8 mouse cellular contexts compared by ENCODE assay signal in genomic region chr9:54586199-54587061, GRCm38 (mm10). TPM values are rescaled to one million over a fixed set of nuclear protein-coding genes. Genes with fewer than 3 reads are reported as not detected.
DNase-seq lines count a peak whose midpoint lies in the region; ATAC-seq and TF ChIP-seq lines count a peak whose summit lies in the region.

TSS of gene Idh3a (plus strand) at chr9:54586334.

- peak within 1 kb of the TSS; percentile 91 for H3K4me2 ChIP-seq in embryonic facial prominence, embryonic 13.5 days
- H3K4me2 ChIP-seq in limb, embryonic 13.5 days (replicated peaks) = peak within 1 kb of the TSS; percentile 94
- peak within 1 kb of the TSS; percentile 90 for H3K4me2 ChIP-seq in midbrain, embryonic 16.5 days (ENCODE audit: low read length)

- H3K4me3 ChIP-seq in embryonic facial prominence, embryonic 13.5 days = peak within 1 kb of the TSS; percentile 97
- H3K4me3 ChIP-seq in heart, adult 2 months = peak within 1 kb of the TSS; percentile 99
- peak within 1 kb of the TSS; percentile 95 for H3K4me3 ChIP-seq in limb, embryonic 13.5 days
- H3K4me3 ChIP-seq in midbrain, embryonic 16.5 days (ENCODE audit: low read depth, low read length) = peak within 1 kb of the TSS; percentile 78

- peaks cover 2% of the 10 kb centered on the region; the same call in 1 of the 2 replicates for H3K79me2 ChIP-seq in heart, adult 2 months (replicated peaks; ENCODE audit: control insufficient read depth, insufficient read depth, low read length)

- TF ChIP-seq CTCF in heart, adult 2 months (IDR thresholded peaks at IDR 0.05) = no peak

- peaks cover 8% of the 10 kb centered on the region; the same call in 1 of the 2 replicates for H3K36me3 ChIP-seq in embryonic facial prominence, embryonic 13.5 days
- peaks cover 4% of the 10 kb centered on the region for H3K36me3 ChIP-seq in heart, adult 2 months (ENCODE audit: control insufficient read depth, insufficient read depth, low read length)
- H3K36me3 ChIP-seq in limb, embryonic 13.5 days = peaks cover 9% of the 10 kb centered on the region
- 0 out of 2 replicates have a peak, but pooled peaks cover 2% of the 10 kb centered on the region for H3K36me3 ChIP-seq in midbrain, embryonic 16.5 days (ENCODE audit: control insufficient read depth, insufficient read depth, low read length)

- peak; percentile 96 for DNase-seq in 3134 (ENCODE audit: extremely low read depth, insufficient read length, low spot score)
- DNase-seq in adrenal gland, postnatal 36 days = peak; percentile 99 to 100
- DNase-seq in heart, adult 2 months = peak; percentile 99
- peak; percentile 97 to 98 for DNase-seq in kidney, adult 8-10 months
- peak; percentile 97 to 99 for DNase-seq in spleen, postnatal 10 days (ENCODE audit: low spot score in 2 of 2)

- intact Hi-C loops in heart, adult 2 months (cut with DNase I) = loop anchor here (2.0 kb wide), 1 partner anchor 26 kb away; the partner anchor contains the start of gene Cib2

- no peaks in the 10 kb centered on the region for H3K9me3 ChIP-seq in embryonic facial prominence, embryonic 13.5 days
- H3K9me3 ChIP-seq in limb, embryonic 13.5 days = no peaks in the 10 kb centered on the region
- no peaks in the 10 kb centered on the region for H3K9me3 ChIP-seq in midbrain, embryonic 16.5 days (replicated peaks; ENCODE audit: control insufficient read depth, low read length, poor library complexity, severe bottlenecking)

- no peak; the same call in 1 of the 2 replicates for TF ChIP-seq EP300 in heart, adult 2 months (IDR thresholded peaks at IDR 0.05; ENCODE audit: insufficient read depth, low read depth, low read length)

- H3K9ac ChIP-seq in embryonic facial prominence, embryonic 13.5 days = peak within 1 kb of the TSS; percentile 93
- H3K9ac ChIP-seq in heart, adult 2 months (ENCODE audit: low read depth, low read length) = peak within 1 kb of the TSS; percentile 80
- H3K9ac ChIP-seq in limb, embryonic 13.5 days = peak within 1 kb of the TSS; percentile 89
- peak within 1 kb of the TSS; percentile 94 for H3K9ac ChIP-seq in midbrain, embryonic 16.5 days (ENCODE audit: low read depth, low read length)

- H3K27ac ChIP-seq in embryonic facial prominence, embryonic 13.5 days = 0 out of 2 replicates have a peak within 1 kb of the TSS, but pooled peaks have one; percentile 28
- H3K27ac ChIP-seq in heart, adult 2 months = peak within 1 kb of the TSS; percentile 91
- H3K27ac ChIP-seq in limb, embryonic 13.5 days = no peak within 1 kb of the TSS
- peak within 1 kb of the TSS; percentile 60 for H3K27ac ChIP-seq in midbrain, embryonic 16.5 days (ENCODE audit: low read length)

- WGBS in embryonic facial prominence, embryonic 13.5 days = under 1% methylated on average over 73 of the region's 73 CpGs
- WGBS in heart, adult 2 months = under 1% methylated on average over 72 of the region's 73 CpGs
- under 1% methylated on average over 73 of the region's 73 CpGs for WGBS in limb, embryonic 13.5 days
- WGBS in midbrain, embryonic 16.5 days = under 1% methylated on average over 64 of the region's 73 CpGs

- TF ChIP-seq POLR2A in heart, adult 2 months (IDR thresholded peaks at IDR 0.05; ENCODE audit: insufficient read depth, low read depth, low read length) = peak; percentile 90

- peaks cover 13% of the 10 kb centered on the region for H3K4me1 ChIP-seq in embryonic facial prominence, embryonic 13.5 days
- H3K4me1 ChIP-seq in heart, adult 2 months (ENCODE audit: control insufficient read depth, insufficient read depth, low read length) = peaks cover 2% of the 10 kb centered on the region
- H3K4me1 ChIP-seq in limb, embryonic 13.5 days = peaks cover 16% of the 10 kb centered on the region
- H3K4me1 ChIP-seq in midbrain, embryonic 16.5 days (ENCODE audit: control insufficient read depth, insufficient read depth, low read length) = peaks cover 17% of the 10 kb centered on the region

- no peaks in the 10 kb centered on the region for H3K27me3 ChIP-seq in embryonic facial prominence, embryonic 13.5 days
- no peaks in the 10 kb centered on the region for H3K27me3 ChIP-seq in heart, adult 2 months (ENCODE audit: control insufficient read depth, insufficient read depth, low read length)
- H3K27me3 ChIP-seq in limb, embryonic 13.5 days = no peaks in the 10 kb centered on the region
- H3K27me3 ChIP-seq in midbrain, embryonic 16.5 days (ENCODE audit: control insufficient read depth, insufficient read depth, low read depth, low read length) = no peaks in the 10 kb centered on the region

- peak; percentile 96 for ATAC-seq in embryonic facial prominence, embryonic 13.5 days (ENCODE audit: insufficient number of reproducible peaks, insufficient read depth, low FRiP score, low TSS enrichment, low read depth)
- ATAC-seq in limb, embryonic 13.5 days (ENCODE audit: low FRiP score, low read depth) = peak; percentile 99
- peak; percentile 99 for ATAC-seq in midbrain, embryonic 16.5 days

RNA-seq across cellular contexts. Expression of gene Idh3a, which starts in this region (rescaled TPM):
- total RNA-seq in adrenal gland, postnatal 36 days (2021) = 100 to 1,000 TPM; 269 to 284 TPM
- polyA plus RNA-seq in embryonic facial prominence, embryonic 13.5 days (2015; fragmentation: Nextera tagmentation; extraction: Ambion mirVana) = 103 and 110 TPM in 2 replicates
- total RNA-seq in heart, adult 2 months (2021) = 100 to 1,000 TPM; 507 to 582 TPM
- polyA plus RNA-seq in heart, adult 2 months (2012; rRNA removed) = 367 and 618 TPM in 2 replicates
- polyA plus RNA-seq in limb, embryonic 13.5 days (2015; fragmentation: Nextera tagmentation; extraction: Ambion mirVana) = 90.9 and 97.1 TPM in 2 replicates
- polyA plus RNA-seq in midbrain, embryonic 16.5 days (2015; fragmentation: Nextera tagmentation; extraction: Ambion mirVana) = 148 and 165 TPM in 2 replicates
